Mouse (Mus musculus) lung, adult 2 months (tissue): ENCODE measurements at regions not wholly inside any gene's neighbourhood (a gene's known extent, or its start where the extent isn't known, plus 50 kb on each side); places are given as distances from the start of the nearest gene placed in this dataset.
"Not testable (repeated sequence)": the region's sequence is repeated elsewhere in the genome, so short reads cannot be mapped to it uniquely, and the experiment has no call there.

Experiments used
- DNase-seq: peaks from one replicate; pipeline ENCODE4 v3.0.0; 2022
- H3K4me1 ChIP-seq: fragments of 200-500 bp; 2 replicates; pipeline ENCODE4 v1.6.1; 2011; ENCODE audit warnings: low read length; ENCODE audit not compliant: control insufficient read depth, insufficient read depth
- H3K4me3 ChIP-seq: fragments of 200-500 bp; replicated peaks from 2 replicates; pipeline ENCODE3; 2011; ENCODE audit warnings: low read depth, mild to moderate bottlenecking, control low read depth, low read length; ENCODE audit errors: extremely low read depth
- CTCF ChIP-seq: fragments of 200-500 bp; IDR thresholded peaks from 2 replicates; pipeline ENCODE4 v1.5.1; 2011; ENCODE audit warnings: mild to moderate bottlenecking, low read length, control low read depth; ENCODE audit not compliant: insufficient read depth
- POLR2A ChIP-seq: fragments of 200-500 bp; IDR thresholded peaks from 2 replicates; pipeline ENCODE4 v1.6.1; 2011; ENCODE audit warnings: low read depth, mild to moderate bottlenecking, control low read depth, low read length, borderline replicate concordance; ENCODE audit errors: extremely low read depth
- WGBS: fragments of 180-500 bp; shearing (Covaris S2); methylation state at CpG from one replicate; pipeline ENCODE4 v1.1.7; 2018; 5-methylcytosine and 5-hydroxymethylcytosine counted together

GRCm38 (mm10) chr13:12677372-12677771 lies 111.7 kb downstream of the Ero1lb start:
- TF ChIP-seq POLR2A (no peak), CTCF (no peak)

DNA sequence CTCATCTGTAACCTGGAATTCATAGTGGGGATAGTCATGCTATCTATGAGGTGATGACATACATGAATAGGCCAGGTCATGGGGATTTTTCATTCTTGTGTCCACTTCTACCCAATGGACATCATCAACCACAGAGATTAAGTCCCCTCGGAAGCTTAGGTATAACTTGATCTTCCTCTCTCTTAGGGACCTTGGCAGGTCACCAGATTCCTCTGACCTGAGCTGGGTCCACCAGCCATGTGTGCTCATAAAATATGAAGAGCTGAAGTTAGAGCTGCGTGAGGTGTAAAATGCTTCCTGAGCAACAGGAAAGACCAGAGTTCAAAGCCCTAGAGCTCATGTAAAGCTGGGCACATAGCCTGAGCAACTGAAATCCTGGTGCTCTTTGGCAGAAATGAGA lies 105.3 kb downstream of the Ero1lb start:
- H3K4me3 ChIP-seq, DNase-seq, H3K4me1 ChIP-seq: not testable (repeated sequence)
- WGBS, result 91% methylated on average over 2 of the region's 2 CpGs

More at GRCm38 (mm10) chr13:12677372-12677771, 111.7 kb downstream of the Ero1lb start:
- Histone ChIP-seq H3K4me3 (no peak overlapping the region), H3K4me1 (peaks cover 3% of the 10 kb centered on the region)
- no peak for DNase-seq
- 81% methylated on average over 2 of the region's 2 CpGs for WGBS

GRCm38 (mm10) chr13:12668742-12669141 lies 103.1 kb downstream of the Ero1lb start:
- no CpG with 5 or more reads among the region's 7 CpGs for WGBS
- not testable (repeated sequence) for H3K4me3 ChIP-seq, DNase-seq, H3K4me1 ChIP-seq

DNA sequence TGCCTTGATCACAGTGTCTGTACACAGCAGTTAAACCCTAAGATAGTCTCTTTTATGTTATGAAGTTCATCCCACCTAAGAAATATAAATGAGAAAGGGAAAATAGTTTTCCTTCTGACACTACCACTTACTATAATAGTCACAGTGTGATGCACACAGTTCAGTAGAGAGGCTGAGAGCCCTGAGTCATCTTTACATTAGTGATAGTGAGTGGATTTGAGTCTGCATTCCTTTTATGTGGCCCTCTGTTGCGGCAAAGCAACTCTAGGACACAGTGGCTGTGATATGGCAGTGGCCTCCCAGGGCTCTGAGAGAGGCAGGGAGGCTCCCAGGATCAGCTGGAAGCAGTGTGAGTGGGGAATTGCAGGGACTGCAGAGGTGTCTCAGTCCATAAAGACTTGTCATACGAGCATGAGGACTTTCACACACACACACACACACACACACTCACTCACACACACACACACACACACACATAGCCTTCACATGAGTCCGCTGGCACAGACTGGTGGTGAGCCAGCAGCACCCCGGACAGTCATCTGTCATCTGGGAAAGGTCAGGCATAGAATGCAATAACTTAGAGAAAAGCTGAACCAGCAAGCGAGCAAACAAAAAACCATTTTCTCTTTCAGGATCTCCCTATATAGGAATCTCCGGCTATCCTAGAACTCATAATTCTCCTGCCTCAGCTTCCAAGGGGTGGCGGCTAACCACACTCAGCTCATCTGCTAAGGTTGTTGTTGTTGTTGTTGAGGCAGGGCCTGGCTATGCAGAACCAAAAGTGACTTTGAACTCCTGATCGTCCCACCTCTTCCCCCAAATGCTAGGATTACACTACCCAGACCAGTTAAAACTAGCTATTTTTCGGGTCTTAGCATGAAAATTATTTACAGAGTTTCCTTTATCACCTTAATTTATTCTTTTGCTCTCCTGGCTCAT lies 102.3 kb downstream of the Ero1lb start:
- 79% methylated on average over 9 of the region's 9 CpGs for WGBS
- not testable (repeated sequence) for DNase-seq, H3K4me1 ChIP-seq, H3K4me3 ChIP-seq

- not testable (repeated sequence) for H3K4me3 ChIP-seq, H3K4me1 ChIP-seq, DNase-seq
- 59% methylated on average over 3 of the region's 3 CpGs for WGBS
Observed at GRCm38 (mm10) chr13:12666050-12666449, 100.4 kb downstream of the Ero1lb start.
